Mouse (Mus musculus): Measurements from ENCODE around the gene Shd. TPM values are rescaled to one million over a fixed set of nuclear protein-coding genes. Genes with fewer than 3 reads are reported as not detected.

Gene Shd
- polyA plus RNA-seq, 1 experiment, result 2.9 TPM

DNA sequence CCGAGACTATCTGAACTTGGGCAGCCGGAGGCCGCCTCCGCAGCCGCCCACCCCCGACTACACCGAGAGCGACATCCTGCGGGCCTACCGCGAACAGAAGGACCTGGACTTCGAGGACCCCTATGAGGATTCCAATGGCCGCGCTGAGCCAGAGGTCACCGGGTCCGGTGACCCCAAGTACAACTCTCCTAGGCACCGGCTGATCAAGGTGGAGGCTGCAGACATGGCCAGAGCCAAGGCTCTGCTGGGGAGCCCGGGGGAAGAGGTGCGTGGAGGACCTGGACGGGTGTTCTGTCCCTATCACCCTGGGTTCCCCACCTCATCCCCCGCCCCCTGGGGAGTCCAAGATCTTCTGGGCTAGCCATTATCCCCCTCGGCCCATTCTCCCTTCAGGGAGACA lies 1.2 kb downstream of the Shd start:
- Histone ChIP-seq H3K4me3 (replicated peaks) (no peak overlapping the region), H3K36me3 (replicated peaks; ENCODE audit: low read length) (peaks cover 28% of the 10 kb centered on the region), H3K4me1 (peaks cover 43% of the 10 kb centered on the region), H3K9me3 (no peaks in the 10 kb centered on the region), H3K27me3 (replicated peaks) (peaks cover 58% of the 10 kb centered on the region)
- TF ChIP-seq FLI1 (IDR thresholded peaks at IDR 0.05; ENCODE audit: low read length) (no peak), GATA1 (IDR thresholded peaks at IDR 0.05; ENCODE audit: borderline replicate concordance, low read length) (no peak)

DNA sequence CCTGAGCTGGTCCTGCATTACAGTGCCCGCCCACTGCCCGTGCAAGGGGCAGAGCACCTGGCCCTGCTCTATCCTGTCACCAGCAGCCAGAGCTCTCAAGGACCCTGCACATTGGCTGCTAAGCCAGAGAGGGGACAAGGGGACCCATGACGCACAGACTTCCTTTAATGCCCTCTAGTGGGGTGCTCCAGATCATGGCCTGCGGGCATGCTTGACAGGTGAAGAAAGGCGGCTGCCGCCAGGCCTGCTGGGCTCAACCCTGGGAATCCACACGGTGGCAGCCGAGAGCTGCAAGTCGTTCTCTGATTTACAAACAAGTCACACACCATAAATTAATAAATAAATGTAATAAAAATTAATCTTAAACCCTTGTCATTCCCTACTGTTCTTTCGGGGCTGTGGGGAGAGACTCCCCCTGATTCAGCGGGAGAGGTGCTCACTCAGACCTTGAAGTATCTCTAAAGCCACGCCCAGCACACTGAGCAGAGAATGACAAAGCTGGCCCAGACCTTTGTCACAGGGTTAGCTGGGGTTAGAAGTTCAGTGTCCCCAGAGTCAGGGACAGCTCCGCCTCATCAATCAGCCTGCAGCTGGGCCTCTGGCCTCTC lies 6.1 kb downstream of the Shd start:
- TF ChIP-seq GATA1 (IDR thresholded peaks at IDR 0.05; ENCODE audit: borderline replicate concordance, low read length) (no peak), FLI1 (IDR thresholded peaks at IDR 0.05; ENCODE audit: low read length) (no peak)
- Histone ChIP-seq H3K4me3 (replicated peaks) (peak overlapping the region; percentile 69), H3K27me3 (replicated peaks) (peaks cover 58% of the 10 kb centered on the region)

DNA sequence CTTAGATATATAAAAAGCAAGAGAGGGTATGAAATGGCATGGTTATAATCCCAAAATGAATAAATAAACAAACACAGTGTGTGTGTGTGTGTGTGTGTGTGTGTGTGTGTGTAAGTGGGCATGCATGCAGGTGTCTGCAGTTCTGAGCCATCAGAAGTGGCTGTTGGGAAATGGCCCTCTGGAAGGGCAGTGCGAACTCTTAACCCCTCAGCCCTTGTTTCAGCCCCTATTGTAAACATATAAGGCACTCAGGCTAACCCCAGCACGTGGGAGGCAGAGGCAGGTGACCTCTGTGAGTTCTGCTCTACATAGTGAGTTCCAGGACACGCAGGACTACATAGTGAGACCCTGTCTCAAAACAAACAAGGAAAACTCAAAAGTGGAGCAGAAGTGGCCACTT lies 7.0 kb downstream of the Shd start:
- H3K4me3 ChIP-seq (replicated peaks), result no peak overlapping the region
- no peak for TF ChIP-seq FLI1 (IDR thresholded peaks at IDR 0.05; ENCODE audit: low read length)
- TF ChIP-seq GATA1 (IDR thresholded peaks at IDR 0.05; ENCODE audit: borderline replicate concordance, low read length), result no peak
- H3K27me3 ChIP-seq (replicated peaks), result peaks cover 50% of the 10 kb centered on the region

More for the DNA sequence above, 6.1 kb downstream of the Shd start:
- Histone ChIP-seq H3K9me3 (peaks cover 6% of the 10 kb centered on the region), H3K36me3 (replicated peaks; ENCODE audit: low read length) (no peaks in the 10 kb centered on the region), H3K4me1 (peaks cover 14% of the 10 kb centered on the region)

DNA sequence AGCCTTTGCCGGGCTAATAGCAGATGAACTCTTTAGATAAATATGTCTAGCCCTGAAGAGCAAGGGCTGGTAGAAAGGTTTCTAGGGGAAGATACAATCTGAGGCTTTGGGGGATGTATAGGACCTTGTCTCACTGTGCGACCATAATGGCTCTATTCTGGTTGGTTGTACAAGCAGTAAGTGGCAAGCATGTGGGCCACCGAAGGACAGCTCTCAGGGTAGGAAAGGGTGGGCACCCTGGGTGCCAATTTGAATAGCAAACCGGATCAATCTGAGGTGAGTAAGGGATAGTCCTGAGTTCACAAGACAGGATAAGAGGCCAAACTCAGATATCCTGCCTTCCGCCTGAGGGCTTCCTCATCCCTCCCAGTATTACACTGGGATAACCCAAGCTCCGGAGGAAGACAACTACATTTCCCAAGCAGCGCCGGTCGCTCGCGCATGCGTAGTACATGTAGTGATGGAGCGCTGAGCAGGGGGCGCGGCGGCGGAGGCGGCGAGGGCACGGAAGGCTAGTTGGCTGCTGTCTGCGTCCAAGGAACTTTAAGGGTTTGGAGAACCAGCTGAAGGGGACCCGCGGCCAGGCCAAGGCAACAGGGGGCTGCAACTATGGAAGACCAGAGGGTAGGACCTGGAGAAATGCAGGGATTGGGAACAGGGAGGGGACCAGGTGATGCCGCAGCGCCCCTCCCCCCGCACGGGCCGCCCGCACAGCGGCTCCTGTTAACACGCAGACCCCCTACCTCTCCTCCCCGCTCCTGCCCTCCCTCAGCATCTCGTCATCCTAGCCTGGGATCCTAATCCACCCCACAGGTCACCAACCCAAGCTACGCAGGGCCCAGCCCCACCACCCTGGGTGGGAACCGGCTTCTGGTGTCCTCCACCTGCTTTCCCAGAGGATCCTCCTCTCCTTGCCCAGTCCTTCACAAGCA lies 16.0 kb downstream of the Shd start, which contains the start of gene Fsd1:
Gene Fsd1 (plus strand): TSS at position 480 of the 932 bp plus-strand sequence.
- no peak for TF ChIP-seq GATA1 (IDR thresholded peaks at IDR 0.05; ENCODE audit: borderline replicate concordance, low read length)
- TF ChIP-seq FLI1 (IDR thresholded peaks at IDR 0.05; ENCODE audit: low read length), result no peak
- H3K36me3 ChIP-seq (replicated peaks; ENCODE audit: low read length), result no peaks in the 10 kb centered on the region
- peaks cover 6% of the 10 kb centered on the region for H3K4me1 ChIP-seq
- H3K9me3 ChIP-seq, result peaks cover 15% of the 10 kb centered on the region
- peaks cover 63% of the 10 kb centered on the region for H3K27me3 ChIP-seq (replicated peaks)
- H3K4me3 ChIP-seq (replicated peaks), result no peak within 1 kb of the TSS

More for the DNA sequence above, 7.0 kb downstream of the Shd start:
- peaks cover 13% of the 10 kb centered on the region for H3K4me1 ChIP-seq
- peaks cover 9% of the 10 kb centered on the region for H3K9me3 ChIP-seq
- no peaks in the 10 kb centered on the region for H3K36me3 ChIP-seq (replicated peaks; ENCODE audit: low read length)

DNA sequence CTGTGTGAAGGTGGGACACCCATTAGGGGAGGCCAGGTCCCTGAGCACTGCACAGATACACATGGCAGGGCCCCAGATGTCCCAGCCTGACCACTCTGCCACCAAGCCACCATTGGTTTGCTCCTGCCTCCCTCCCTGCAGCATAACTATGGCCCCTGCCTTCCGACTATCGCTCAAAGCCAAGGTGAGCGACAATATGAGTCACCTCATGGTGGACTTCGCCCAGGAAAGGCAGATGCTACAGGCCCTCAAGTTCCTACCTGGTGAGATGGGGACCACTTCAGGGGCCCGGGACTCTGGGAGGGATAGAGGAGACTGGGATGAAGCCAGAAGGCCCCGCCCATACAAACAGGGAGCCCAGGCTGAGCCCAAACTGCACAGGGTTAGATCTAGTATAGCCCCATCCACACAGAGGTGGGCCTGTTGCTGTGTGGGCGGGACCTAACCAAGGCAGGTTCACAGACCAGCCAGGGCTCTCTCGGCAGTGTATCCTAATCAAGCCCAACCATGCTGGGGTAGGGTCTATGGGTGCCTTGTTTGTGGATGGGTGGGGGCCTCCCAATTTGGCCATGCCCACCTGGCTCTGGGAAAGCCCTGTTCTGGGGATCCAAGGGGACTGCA lies 20.1 kb downstream of the Shd start:
- Histone ChIP-seq H3K4me1 (peaks cover 6% of the 10 kb centered on the region), H3K9me3 (no peaks in the 10 kb centered on the region), H3K27me3 (replicated peaks) (peaks cover 78% of the 10 kb centered on the region), H3K36me3 (replicated peaks; ENCODE audit: low read length) (no peaks in the 10 kb centered on the region), H3K4me3 (replicated peaks) (no peak overlapping the region)
- TF ChIP-seq GATA1 (IDR thresholded peaks at IDR 0.05; ENCODE audit: borderline replicate concordance, low read length) (no peak), FLI1 (IDR thresholded peaks at IDR 0.05; ENCODE audit: low read length) (no peak)

DNA sequence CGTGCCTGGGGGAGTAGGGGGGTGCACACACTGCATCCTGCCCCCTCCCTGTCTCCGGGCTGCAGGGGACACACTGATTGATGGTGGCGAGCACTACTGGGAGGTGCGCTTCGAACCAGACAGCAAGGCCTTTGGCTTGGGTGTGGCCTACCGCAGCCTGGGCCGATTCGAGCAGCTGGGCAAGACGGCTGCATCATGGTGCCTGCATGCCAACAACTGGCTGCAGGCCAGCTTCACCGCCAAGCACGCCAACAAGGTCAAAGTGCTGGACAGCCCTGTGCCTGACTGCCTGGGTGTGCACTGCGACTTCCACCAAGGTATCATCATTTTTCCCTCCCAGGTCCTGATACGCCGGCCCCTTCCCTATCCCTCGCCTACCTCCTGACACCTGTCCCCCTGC lies 25.7 kb downstream of the Shd start:
- Histone ChIP-seq H3K36me3 (replicated peaks; ENCODE audit: low read length) (no peaks in the 10 kb centered on the region), H3K9me3 (peaks cover 28% of the 10 kb centered on the region), H3K27me3 (replicated peaks) (peaks cover 61% of the 10 kb centered on the region), H3K4me3 (replicated peaks) (peak overlapping the region; percentile 56), H3K4me1 (peaks cover 10% of the 10 kb centered on the region)
- no peak for TF ChIP-seq FLI1 (IDR thresholded peaks at IDR 0.05; ENCODE audit: low read length)
- no peak for TF ChIP-seq GATA1 (IDR thresholded peaks at IDR 0.05; ENCODE audit: borderline replicate concordance, low read length)

DNA sequence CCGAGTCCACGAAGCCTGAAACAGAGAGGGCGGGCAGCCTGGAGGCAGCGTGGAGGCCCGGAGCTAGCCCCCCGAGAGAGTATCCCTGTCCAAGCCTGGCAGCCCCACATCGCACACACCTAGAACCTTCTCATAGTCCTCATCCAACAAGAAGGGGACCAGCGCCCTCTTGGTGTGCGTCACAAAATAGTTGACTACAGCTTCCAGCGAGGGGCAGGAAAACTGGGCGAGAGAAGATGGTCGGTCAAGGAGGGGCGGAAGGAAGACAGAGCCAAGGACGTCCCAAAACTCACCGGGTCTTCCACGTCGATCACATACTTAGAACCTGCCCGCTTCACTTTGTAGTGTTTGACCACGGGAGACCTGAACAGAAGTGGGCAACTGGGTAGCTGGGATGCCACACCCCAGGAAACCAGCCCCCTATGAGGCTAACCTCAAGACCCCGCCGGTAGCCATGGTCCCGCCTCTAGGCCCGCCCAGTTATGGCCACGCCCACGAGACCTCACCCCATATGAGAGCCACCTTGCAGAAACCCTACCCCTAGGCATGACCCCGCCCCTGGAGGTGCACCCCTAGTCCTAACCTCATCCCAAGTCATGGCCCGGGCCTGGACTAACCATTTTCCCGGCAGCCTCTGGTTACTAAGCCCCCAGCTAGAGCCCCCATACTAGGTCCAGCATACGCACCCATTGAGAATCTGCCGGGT lies 29.7 kb downstream of the Shd start:
- H3K9me3 ChIP-seq, result peaks cover 37% of the 10 kb centered on the region
- peak overlapping the region; percentile 38 for H3K4me3 ChIP-seq (replicated peaks)
- TF ChIP-seq FLI1 (IDR thresholded peaks at IDR 0.05; ENCODE audit: low read length), result no peak
- no peak for TF ChIP-seq GATA1 (IDR thresholded peaks at IDR 0.05; ENCODE audit: borderline replicate concordance, low read length)
- peaks cover 16% of the 10 kb centered on the region for H3K4me1 ChIP-seq
- H3K27me3 ChIP-seq (replicated peaks), result peaks cover 56% of the 10 kb centered on the region
- no peaks in the 10 kb centered on the region for H3K36me3 ChIP-seq (replicated peaks; ENCODE audit: low read length)

DNA sequence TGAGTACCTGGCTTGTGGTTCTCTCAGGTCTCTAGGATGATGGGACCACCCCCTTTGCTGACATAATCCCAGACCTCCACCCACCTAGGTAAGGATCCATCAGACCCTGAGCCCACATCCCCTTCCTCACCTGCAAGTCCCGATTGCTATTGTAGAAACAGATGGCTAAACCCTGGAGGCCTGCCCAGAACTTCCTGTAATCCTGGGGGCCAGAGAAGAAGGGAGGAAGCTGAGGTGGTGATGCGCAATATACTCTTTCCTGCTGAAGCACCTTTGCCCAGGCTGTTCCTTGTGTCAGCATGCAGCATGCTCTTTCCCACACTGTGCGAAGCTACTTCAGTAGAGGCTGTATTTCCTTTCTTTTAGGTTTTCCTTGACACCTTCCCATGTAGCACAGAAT lies 32.7 kb downstream of the Shd start:
- H3K4me1 ChIP-seq, result peaks cover 29% of the 10 kb centered on the region
- no peak overlapping the region for H3K4me3 ChIP-seq (replicated peaks)
- TF ChIP-seq FLI1 (IDR thresholded peaks at IDR 0.05; ENCODE audit: low read length), result no peak
- TF ChIP-seq GATA1 (IDR thresholded peaks at IDR 0.05; ENCODE audit: borderline replicate concordance, low read length), result no peak
- H3K9me3 ChIP-seq, result peaks cover 24% of the 10 kb centered on the region
- H3K36me3 ChIP-seq (replicated peaks; ENCODE audit: low read length), result no peaks in the 10 kb centered on the region
- H3K27me3 ChIP-seq (replicated peaks), result peaks cover 42% of the 10 kb centered on the region

DNA sequence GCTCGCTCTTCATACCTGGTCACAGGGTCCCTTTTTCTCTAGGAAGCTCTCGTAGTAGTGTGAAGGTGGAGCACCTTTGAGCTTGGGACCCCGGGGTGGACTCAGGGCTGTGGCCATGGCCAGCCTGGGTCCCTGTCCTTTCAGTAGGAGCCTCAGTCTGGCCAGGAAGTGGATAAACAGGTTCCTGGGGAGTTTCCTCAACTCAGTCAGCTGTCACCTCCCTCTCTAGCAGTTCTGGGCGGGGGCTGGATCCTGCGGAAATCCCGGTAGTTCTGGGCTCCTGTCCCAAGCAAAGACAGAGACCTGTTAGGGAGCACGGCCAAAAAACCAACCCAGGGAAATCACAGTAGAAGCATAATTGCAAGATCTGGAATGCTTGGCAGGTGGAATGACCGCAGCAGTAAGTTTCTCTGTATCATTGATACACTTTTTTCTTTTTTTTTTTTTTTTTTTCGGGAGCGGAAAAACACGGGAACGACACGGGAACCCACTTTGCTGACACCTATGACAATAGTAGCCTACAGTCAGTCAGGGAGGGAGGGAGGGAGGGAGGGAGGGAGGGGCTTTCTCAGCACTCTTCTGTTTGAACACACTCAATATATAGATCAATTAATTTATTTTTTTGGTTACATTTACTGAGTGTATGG lies 35.3 kb downstream of the Shd start, which contains the start of the genes Stap2 and Mpnd:
Gene Stap2 (minus strand): TSS at position 170 of the 647 bp plus-strand sequence.
Gene Mpnd (plus strand): TSS at position 297 of the 647 bp plus-strand sequence.
- Histone ChIP-seq H3K27me3 (replicated peaks) (peaks cover 33% of the 10 kb centered on the region), H3K4me3 (replicated peaks) (no peak within 1 kb of the TSS), H3K36me3 (replicated peaks; ENCODE audit: low read length) (no peaks in the 10 kb centered on the region), H3K9me3 (peaks cover 14% of the 10 kb centered on the region), H3K4me1 (peaks cover 45% of the 10 kb centered on the region)
- TF ChIP-seq FLI1 (IDR thresholded peaks at IDR 0.05; ENCODE audit: low read length) (no peak), GATA1 (IDR thresholded peaks at IDR 0.05; ENCODE audit: borderline replicate concordance, low read length) (no peak)
